Mouse (Mus musculus) midbrain, embryonic 12.5 days (tissue): ENCODE results near the gene Spg20. TPM values are rescaled to one million over a fixed set of nuclear protein-coding genes. Genes with fewer than 3 reads are reported as not detected.
A peak's percentile ranks its signal among the peaks of the same experiment; 100 is the strongest.

ENCODE experiments used
- ATAC-seq: fragments of 200-750 bp; cut with Nextera tagmentation; 2 replicates; pipeline ENCODE4 v1.8.0; 2017; ENCODE audit warnings: low read depth, moderate TSS enrichment, moderate library complexity; ENCODE audit not compliant: low FRiP score
- H3K27ac ChIP-seq: fragments of 300-500 bp; sonication (generic); replicated peaks from 2 replicates; pipeline ENCODE4 v1.5.1; 2016; ENCODE audit warnings: mild to moderate bottlenecking
- H3K27me3 ChIP-seq: fragments of 300-500 bp; sonication (generic); 2 replicates; pipeline ENCODE4 v1.6.1; 2016; ENCODE audit warnings: mild to moderate bottlenecking
- H3K36me3 ChIP-seq: fragments of 300-500 bp; sonication (generic); 2 replicates; pipeline ENCODE4 v1.6.1; 2016
- H3K4me1 ChIP-seq: fragments of 300-500 bp; sonication (generic); 2 replicates; pipeline ENCODE4 v1.6.1; 2016
- H3K4me2 ChIP-seq: fragments of 300-500 bp; sonication (generic); replicated peaks from 2 replicates; pipeline ENCODE4 v1.6.1; 2016; ENCODE audit warnings: mild to moderate bottlenecking, moderate library complexity
- H3K4me3 ChIP-seq: fragments of 300-500 bp; sonication (generic); 2 replicates; pipeline ENCODE4 v1.5.1; 2016; ENCODE audit warnings: mild to moderate bottlenecking
- H3K9ac ChIP-seq: fragments of 300-500 bp; sonication (generic); replicated peaks from 2 replicates; pipeline ENCODE4 v1.6.1; 2016; ENCODE audit warnings: mild to moderate bottlenecking, moderate library complexity
- H3K9me3 ChIP-seq: fragments of 300-500 bp; sonication (generic); 2 replicates; pipeline ENCODE4 v1.6.1; 2016; ENCODE audit warnings: mild to moderate bottlenecking
- WGBS: fragments of 180-500 bp; shearing (Covaris S2); methylation state at CpG from one replicate; pipeline ENCODE4 v1.1.7; 2016; 5-methylcytosine and 5-hydroxymethylcytosine counted together
- polyA plus RNA-seq: library from polyadenylated mRNA; unstranded; fragments of >200 nt; fragmentation: Nextera tagmentation; extraction: Ambion mirVana; gene quantifications from 2 replicates; pipeline ENCODE4 v1.2.1, GENCODE M21; 2016

Spg20 gene
- polyA plus RNA-seq, 1 experiment from 2014 or later = 37.8 TPM

GRCm38 (mm10) chr3:55098990-55099389 is 12.9 kb upstream of the Spg20 start:
- WGBS = 87% methylated on average over 11 of the region's 11 CpGs
- H3K36me3 ChIP-seq = no peaks in the 10 kb centered on the region
- peaks cover 23% of the 10 kb centered on the region for H3K4me1 ChIP-seq
- no peaks in the 10 kb centered on the region for H3K27me3 ChIP-seq
- H3K27ac ChIP-seq = no peak overlapping the region
- H3K4me2 ChIP-seq = no peak overlapping the region
- no peaks in the 10 kb centered on the region for H3K9me3 ChIP-seq
- H3K4me3 ChIP-seq = no peak overlapping the region
- ATAC-seq = no peak
- no peak overlapping the region for H3K9ac ChIP-seq

GRCm38 (mm10) chr3:55101092-55101491 is 10.8 kb upstream of the Spg20 start:
- H3K27me3 ChIP-seq = no peaks in the 10 kb centered on the region
- H3K9ac ChIP-seq = no peak overlapping the region
- H3K4me1 ChIP-seq = peaks cover 18% of the 10 kb centered on the region
- no peak overlapping the region for H3K4me2 ChIP-seq
- no peak overlapping the region for H3K4me3 ChIP-seq
- H3K9me3 ChIP-seq = no peaks in the 10 kb centered on the region
- H3K36me3 ChIP-seq = no peaks in the 10 kb centered on the region
- H3K27ac ChIP-seq = no peak overlapping the region
- ATAC-seq = no peak

DNA sequence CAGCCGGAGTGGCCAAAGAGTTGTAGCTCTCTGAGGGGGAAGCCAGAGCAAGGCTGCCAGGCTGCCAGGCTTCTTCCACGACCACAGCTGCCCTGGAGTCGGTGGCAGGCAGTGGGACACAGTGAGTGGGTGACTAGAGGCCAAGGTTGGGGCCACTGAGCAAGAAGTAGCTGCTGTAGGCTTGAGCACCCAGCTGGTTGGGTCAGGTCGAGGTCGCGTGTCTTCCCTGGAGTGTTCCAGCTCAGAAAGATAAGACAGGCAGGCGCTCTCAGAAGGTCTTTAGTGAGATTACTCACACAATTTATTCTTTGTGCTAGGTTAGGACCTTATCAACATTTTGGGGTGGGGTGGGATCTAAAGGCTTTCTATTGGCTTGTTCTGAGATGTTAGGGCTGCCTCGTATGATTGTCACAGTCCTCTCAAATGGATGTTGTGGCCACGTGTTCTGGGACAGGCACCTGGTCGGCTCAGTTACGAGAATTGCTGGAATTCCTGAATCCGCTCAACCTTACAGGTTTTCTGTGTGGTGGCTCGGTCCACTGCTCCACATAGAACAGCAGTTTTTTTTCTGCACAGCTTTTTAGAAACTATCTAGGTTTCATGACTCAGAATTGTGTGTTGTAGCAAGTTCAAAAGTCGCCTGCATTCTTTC is 6.4 kb upstream of the Spg20 start:
- Histone ChIP-seq H3K9me3 (no peaks in the 10 kb centered on the region), H3K36me3 (no peaks in the 10 kb centered on the region), H3K27ac (no peak overlapping the region), H3K4me3 (no peak overlapping the region), H3K4me2 (no peak overlapping the region), H3K27me3 (no peaks in the 10 kb centered on the region), H3K4me1 (no peaks in the 10 kb centered on the region), H3K9ac (no peak overlapping the region)
- ATAC-seq = no peak
- WGBS = 86% methylated on average over 14 of the region's 14 CpGs

- H3K4me1 ChIP-seq = no peaks in the 10 kb centered on the region
- ATAC-seq = no peak
- no peak overlapping the region for H3K9ac ChIP-seq
- 86% methylated on average over 17 of the region's 17 CpGs for WGBS
- H3K4me2 ChIP-seq = no peak overlapping the region
- no peak overlapping the region for H3K4me3 ChIP-seq
- H3K9me3 ChIP-seq = no peaks in the 10 kb centered on the region
- no peaks in the 10 kb centered on the region for H3K36me3 ChIP-seq
- H3K27ac ChIP-seq = no peak overlapping the region
- no peaks in the 10 kb centered on the region for H3K27me3 ChIP-seq
These were observed 5.9 kb upstream of the Spg20 start for GRCm38 (mm10) chr3:55106051-55106450.

GRCm38 (mm10) chr3:55109097-55109496 is 2.8 kb upstream of the Spg20 start:
- Histone ChIP-seq H3K4me3 (no peak overlapping the region), H3K4me1 (peaks cover 17% of the 10 kb centered on the region), H3K9ac (no peak overlapping the region), H3K4me2 (no peak overlapping the region), H3K27me3 (no peaks in the 10 kb centered on the region), H3K27ac (no peak overlapping the region), H3K36me3 (no peaks in the 10 kb centered on the region), H3K9me3 (no peaks in the 10 kb centered on the region)
- ATAC-seq = no peak
- 85% methylated on average over 4 of the region's 4 CpGs for WGBS

GRCm38 (mm10) chr3:55112710-55113415 is 955 bp downstream of the Spg20 start:
- Histone ChIP-seq H3K27ac (peak overlapping the region; percentile 84), H3K9me3 (no peaks in the 10 kb centered on the region), H3K4me2 (peak overlapping the region; percentile 71), H3K4me1 (peaks cover 22% of the 10 kb centered on the region), H3K27me3 (no peaks in the 10 kb centered on the region), H3K36me3 (peaks cover 13% of the 10 kb centered on the region), H3K9ac (peak overlapping the region; percentile 91), H3K4me3 (peak overlapping the region; percentile 87)
- WGBS = 49% methylated on average over 16 of the region's 16 CpGs
- no peak for ATAC-seq

DNA sequence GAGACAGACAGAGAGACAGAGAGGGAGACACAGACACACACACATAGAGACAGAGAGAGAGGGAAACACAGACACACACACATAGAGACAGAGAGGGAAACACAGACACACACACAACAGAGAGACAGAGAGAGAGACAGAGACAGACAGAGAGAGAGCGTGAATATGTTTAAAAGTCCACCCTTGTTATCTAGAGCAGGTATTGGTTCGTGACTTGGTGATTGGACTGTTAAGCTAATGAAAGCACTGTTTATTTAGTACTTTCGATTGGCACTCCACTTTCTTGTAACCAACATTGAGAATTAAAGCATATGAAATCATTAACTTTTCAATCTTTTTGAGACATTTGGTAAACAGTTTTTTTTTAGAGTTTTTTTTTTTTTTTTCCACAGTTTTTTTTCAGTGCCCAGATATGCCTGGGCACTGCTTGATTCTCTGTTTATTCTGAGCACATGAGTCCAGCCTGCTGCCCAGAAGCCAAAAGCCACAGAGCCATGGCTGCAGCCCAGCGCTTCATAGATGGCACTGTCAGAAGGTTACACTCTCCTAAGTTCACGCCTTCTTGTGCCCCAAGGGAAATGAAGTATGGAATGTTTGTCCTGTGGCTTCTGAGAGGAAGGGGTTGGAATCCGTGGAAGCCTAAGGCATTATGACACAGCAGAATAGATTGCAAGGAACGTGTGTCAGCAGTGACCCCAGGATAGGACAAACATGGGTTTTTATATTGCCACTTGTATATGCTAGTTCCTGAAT is 2.6 kb downstream of the Spg20 start:
- H3K9ac ChIP-seq = no peak overlapping the region
- no peak overlapping the region for H3K4me2 ChIP-seq
- no peak for ATAC-seq

GRCm38 (mm10) chr3:55115071-55115470 is 3.2 kb downstream of the Spg20 start:
- ATAC-seq = no peak
- Histone ChIP-seq H3K4me3 (no peak overlapping the region), H3K4me1 (peaks cover 22% of the 10 kb centered on the region), H3K4me2 (no peak overlapping the region), H3K9ac (no peak overlapping the region), H3K36me3 (peaks cover 33% of the 10 kb centered on the region), H3K27me3 (no peaks in the 10 kb centered on the region), H3K27ac (no peak overlapping the region), H3K9me3 (no peaks in the 10 kb centered on the region)
- 68% methylated on average over 1 of the region's 1 CpGs for WGBS

More for the DNA sequence above, 2.6 kb downstream of the Spg20 start:
- H3K9me3 ChIP-seq = no peaks in the 10 kb centered on the region
- 72% methylated on average over 7 of the region's 7 CpGs for WGBS
- H3K4me3 ChIP-seq = no peak overlapping the region
- no peaks in the 10 kb centered on the region for H3K27me3 ChIP-seq
- H3K36me3 ChIP-seq = peaks cover 29% of the 10 kb centered on the region
- peaks cover 22% of the 10 kb centered on the region for H3K4me1 ChIP-seq
- no peak overlapping the region for H3K27ac ChIP-seq

DNA sequence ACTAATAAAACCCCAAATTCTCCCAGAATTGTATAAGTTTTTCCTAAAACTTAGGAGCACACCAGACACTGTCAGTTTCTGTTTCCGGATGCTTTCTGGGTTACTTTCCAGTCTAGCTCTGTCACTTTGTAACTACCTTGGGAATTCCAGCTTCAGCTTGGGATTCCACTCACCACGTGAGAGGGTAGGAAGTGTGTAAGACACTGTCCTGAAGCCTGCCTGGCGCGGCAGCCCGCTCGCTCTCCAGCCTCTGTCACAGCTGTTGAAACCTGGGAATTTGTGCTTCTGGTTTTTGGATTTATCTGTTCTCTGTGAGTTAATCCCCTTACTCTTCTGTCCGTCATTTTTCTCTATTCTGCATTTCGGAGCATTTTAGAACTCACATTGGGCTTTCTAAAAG is 4.1 kb downstream of the Spg20 start:
- peaks cover 40% of the 10 kb centered on the region for H3K36me3 ChIP-seq
- no peak overlapping the region for H3K27ac ChIP-seq
- H3K4me3 ChIP-seq = no peak overlapping the region
- no peaks in the 10 kb centered on the region for H3K9me3 ChIP-seq
- peaks cover 22% of the 10 kb centered on the region for H3K4me1 ChIP-seq
- H3K9ac ChIP-seq = no peak overlapping the region
- H3K27me3 ChIP-seq = no peaks in the 10 kb centered on the region
- no peak for ATAC-seq
- WGBS = 90% methylated on average over 8 of the region's 8 CpGs
- no peak overlapping the region for H3K4me2 ChIP-seq

DNA sequence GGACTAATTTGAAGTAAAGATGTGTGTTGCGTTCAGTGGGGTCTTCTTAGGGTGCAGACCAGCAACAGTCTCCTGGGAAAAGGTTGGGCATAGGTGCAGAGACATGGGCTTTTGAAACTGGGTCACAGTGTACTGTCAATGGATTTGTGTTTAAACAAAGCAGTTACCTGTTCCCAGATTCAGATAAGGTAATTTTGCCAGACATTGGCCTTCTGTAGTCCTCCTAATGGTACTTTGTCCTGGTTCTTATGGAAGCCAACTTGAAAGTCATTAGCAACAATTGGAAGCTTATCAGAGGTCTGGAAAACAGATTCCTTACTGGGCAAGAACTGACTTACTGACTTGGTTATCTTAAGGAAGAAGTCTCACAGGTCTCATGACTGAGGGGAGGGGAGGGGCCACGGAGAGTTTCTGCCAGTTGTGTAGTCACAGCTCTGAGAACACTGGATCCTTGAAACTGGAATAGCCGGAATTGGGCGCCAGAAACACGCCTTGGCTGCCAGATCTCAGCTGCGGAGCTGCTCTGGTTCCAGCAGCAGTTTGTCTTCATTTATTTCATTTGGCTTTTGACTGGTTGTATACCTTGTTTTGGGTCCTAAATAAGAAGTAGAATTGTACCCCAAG is 7.5 kb downstream of the Spg20 start:
- H3K27ac ChIP-seq = no peak overlapping the region
- H3K36me3 ChIP-seq = peaks cover 70% of the 10 kb centered on the region
- H3K4me2 ChIP-seq = no peak overlapping the region
- no peaks in the 10 kb centered on the region for H3K27me3 ChIP-seq
- no peak overlapping the region for H3K4me3 ChIP-seq
- WGBS = 89% methylated on average over 6 of the region's 6 CpGs
- H3K9ac ChIP-seq = no peak overlapping the region
- no peaks in the 10 kb centered on the region for H3K9me3 ChIP-seq
- H3K4me1 ChIP-seq = 0 out of 2 replicates have a peak, but pooled peaks cover 2% of the 10 kb centered on the region
- ATAC-seq = no peak

- Histone ChIP-seq H3K4me2 (no peak overlapping the region), H3K9ac (no peak overlapping the region), H3K27ac (no peak overlapping the region), H3K4me1 (no peaks in the 10 kb centered on the region), H3K9me3 (no peaks in the 10 kb centered on the region), H3K36me3 (peaks cover 84% of the 10 kb centered on the region), H3K4me3 (no peak overlapping the region), H3K27me3 (no peaks in the 10 kb centered on the region)
- WGBS = 83% methylated on average over 3 of the region's 3 CpGs
- ATAC-seq = no peak
These were observed 10.5 kb downstream of the Spg20 start for GRCm38 (mm10) chr3:55122336-55122870.

DNA sequence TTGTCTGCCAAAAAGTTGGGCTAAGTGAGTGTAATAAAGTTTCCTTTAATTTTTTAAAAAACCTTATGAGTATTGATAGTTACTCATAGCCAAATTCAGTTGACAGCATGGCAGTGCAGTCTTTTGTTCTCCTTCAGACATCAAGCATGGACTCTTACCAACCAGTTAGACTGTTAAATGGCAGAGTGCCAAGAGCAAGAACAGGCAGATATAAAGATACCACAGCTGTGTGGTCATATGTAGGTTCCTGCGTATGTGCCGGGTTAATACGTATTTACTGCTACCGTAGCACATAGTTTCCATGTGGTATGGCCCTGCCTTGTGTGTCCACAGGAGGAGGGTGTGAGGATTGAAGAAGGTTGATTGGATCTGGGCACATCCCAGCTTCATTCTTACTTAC is 11.2 kb downstream of the Spg20 start:
- Histone ChIP-seq H3K4me3 (no peak overlapping the region), H3K4me2 (no peak overlapping the region), H3K27me3 (no peaks in the 10 kb centered on the region), H3K9me3 (no peaks in the 10 kb centered on the region), H3K36me3 (peaks cover 84% of the 10 kb centered on the region), H3K9ac (no peak overlapping the region), H3K27ac (no peak overlapping the region), H3K4me1 (no peaks in the 10 kb centered on the region)
- WGBS = 95% methylated on average over 4 of the region's 4 CpGs
- ATAC-seq = no peak
